In the genomic region with DNA sequence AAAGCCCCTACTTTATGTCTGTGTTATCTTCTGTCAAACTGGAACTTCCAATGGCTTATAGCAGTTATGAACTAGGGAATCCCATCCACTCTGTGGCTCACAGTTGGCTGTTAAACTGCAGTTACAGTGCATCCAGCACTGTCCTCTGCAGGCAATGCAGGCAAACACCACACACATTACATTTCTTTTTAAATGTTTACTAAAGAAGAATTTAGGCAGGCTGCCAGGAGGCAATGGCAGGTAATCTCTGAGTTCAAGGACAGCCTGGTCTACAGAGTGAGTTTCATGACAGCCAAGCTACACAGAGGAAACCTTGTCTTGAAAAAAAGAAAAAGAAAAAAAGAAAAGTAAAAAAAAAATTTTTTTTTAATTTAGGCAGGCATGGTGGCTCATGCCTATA, we compare ENCODE assay signal across 18 mouse cellular contexts. TPM values are rescaled to one million over a fixed set of nuclear protein-coding genes. Genes with fewer than 3 reads are reported as not detected.
DNase-seq lines count a peak whose midpoint lies in the region; ATAC-seq and TF ChIP-seq lines count a peak whose summit lies in the region.
"Had no signal": no experiment of that assay in that cellular context is flagged by ENCODE, and none has a peak within 500 bp of the region (broad histone marks: within the 10 kb centered on the region; RNA-seq: fewer than 3 reads in every experiment).

No protein-coding gene starts in this region.

- H3K36me3 ChIP-seq in liver, adult 2 months (ENCODE audit: control insufficient read depth, insufficient read depth, low read length), result peaks cover 20% of the 10 kb centered on the region
- peaks cover 10% of the 10 kb centered on the region; the same call in 1 of the 2 replicates for H3K36me3 ChIP-seq in intestine, postnatal 0 days (ENCODE audit: control insufficient read depth, insufficient read depth)

- peak; percentile 79 for DNase-seq in heart, adult 11 months
- no peak for DNase-seq in heart, postnatal 25 days (ENCODE audit: low spot score)
- peak; percentile 82 for DNase-seq in liver, adult 2 months (ENCODE audit: extremely low read depth, low read depth, low spot score)
- DNase-seq in liver, result no peak
- peak; percentile 3 for DNase-seq in lung, postnatal 36 days
- DNase-seq in lung, adult 2 months, result no peak
- DNase-seq in embryo, embryonic 10 days (ENCODE audit: low spot score), result no peak
- DNase-seq: cerebellum, adult 11-12 months; cerebellum, adult 9-11 months; cerebellum, postnatal 36 days; forebrain, postnatal 0 days; gastrocnemius, postnatal 14 days; heart, postnatal 36 days had no signal

- H3K9ac ChIP-seq in liver, adult 2 months (ENCODE audit: low read depth, low read length), result no peak overlapping the region
- no peak overlapping the region for H3K9ac ChIP-seq in intestine, postnatal 0 days (ENCODE audit: low read depth, low read length)
- H3K9ac ChIP-seq: forebrain, embryonic 13.5 days; forebrain, postnatal 0 days; heart, embryonic 12.5 days; hindbrain, embryonic 15.5 days had no signal

- no peak overlapping the region for H3K4me2 ChIP-seq in intestine, postnatal 0 days (replicated peaks; ENCODE audit: low read depth)
- H3K4me2 ChIP-seq: forebrain, embryonic 13.5 days; heart, embryonic 12.5 days; hindbrain, embryonic 15.5 days had no signal

- TF ChIP-seq CTCF in liver, adult 2 months (IDR thresholded peaks at IDR 0.05; ENCODE audit: low read depth, low read length), result no peak
- TF ChIP-seq CTCF in lung, adult 2 months (IDR thresholded peaks at IDR 0.05; ENCODE audit: insufficient read depth, low read length), result no peak
- peak; percentile 18; the same call in 1 of the 2 replicates for TF ChIP-seq CTCF in intestine, postnatal 0 days (IDR thresholded peaks at IDR 0.05; ENCODE audit: low read depth)

- TF ChIP-seq POLR2A in liver, adult 2 months (IDR thresholded peaks at IDR 0.05; ENCODE audit: extremely low read depth, insufficient read depth, low read length), result no peak
- TF ChIP-seq POLR2A in lung, adult 2 months (IDR thresholded peaks at IDR 0.05; ENCODE audit: borderline replicate concordance, extremely low read depth, low read depth, low read length), result no peak

- no peaks in the 10 kb centered on the region for H3K9me3 ChIP-seq in intestine, postnatal 0 days (ENCODE audit: control insufficient read depth)
- H3K9me3 ChIP-seq: embryonic facial prominence, embryonic 10.5 days; forebrain, embryonic 13.5 days; heart, embryonic 12.5 days; hindbrain, embryonic 15.5 days had no signal

- H3K79me2 ChIP-seq in liver, adult 2 months (ENCODE audit: control insufficient read depth, insufficient read depth, low read length), result peaks cover 2% of the 10 kb centered on the region; the same call in 1 of the 2 replicates

- H3K4me1 ChIP-seq in liver, adult 2 months (ENCODE audit: control insufficient read depth, insufficient read depth, low read length), result peaks cover 8% of the 10 kb centered on the region
- no peaks in the 10 kb centered on the region; the same call in 1 of the 2 replicates for H3K4me1 ChIP-seq in lung, adult 2 months (ENCODE audit: control insufficient read depth, insufficient read depth, low read length)
- H3K4me1 ChIP-seq in intestine, postnatal 0 days (replicated peaks; ENCODE audit: control insufficient read depth, insufficient read depth, low read length), result no peaks in the 10 kb centered on the region
- H3K4me1 ChIP-seq: embryonic facial prominence, embryonic 10.5 days; forebrain, embryonic 13.5 days; hindbrain, embryonic 15.5 days had no signal

- no peaks in the 10 kb centered on the region for H3K27me3 ChIP-seq in liver, adult 2 months (ENCODE audit: control insufficient read depth, insufficient read depth, low read length)
- H3K27me3 ChIP-seq in intestine, postnatal 0 days (replicated peaks; ENCODE audit: control insufficient read depth, insufficient read depth, low read length), result no peaks in the 10 kb centered on the region
- H3K27me3 ChIP-seq: forebrain, embryonic 13.5 days; heart, embryonic 12.5 days; hindbrain, embryonic 15.5 days had no signal

- intact Hi-C loops in heart, postnatal 25 days (cut with DNase I), result no loop called here

- no peak overlapping the region for H3K4me3 ChIP-seq in liver, adult 2 months (ENCODE audit: insufficient read depth, low read depth, low read length)
- H3K4me3 ChIP-seq in lung, adult 2 months (replicated peaks; ENCODE audit: extremely low read depth, low read depth, low read length), result no peak overlapping the region
- no peak overlapping the region for H3K4me3 ChIP-seq in intestine, postnatal 0 days (ENCODE audit: low read depth, low read length)
- H3K4me3 ChIP-seq: embryonic facial prominence, embryonic 10.5 days; forebrain, embryonic 13.5 days; heart, embryonic 12.5 days; hindbrain, embryonic 15.5 days had no signal

- no peak for ATAC-seq in intestine, postnatal 0 days
- ATAC-seq: forebrain, embryonic 13.5 days; forebrain, postnatal 0 days had no signal

- no peak overlapping the region for H3K27ac ChIP-seq in liver, adult 2 months (replicated peaks; ENCODE audit: insufficient read depth, low read depth, low read length)
- no peak overlapping the region for H3K27ac ChIP-seq in intestine, postnatal 0 days (ENCODE audit: low read depth, low read length)
- H3K27ac ChIP-seq: embryonic facial prominence, embryonic 10.5 days; forebrain, embryonic 13.5 days; hindbrain, embryonic 15.5 days had no signal

RNA-seq across cellular contexts. Expression of a gene that starts 14.8 kb away (rescaled TPM):
- 10 to 100 TPM; 35.3 to 44.0 TPM for total RNA-seq in heart, postnatal 25 days (2021)
- 29.6 and 32.7 TPM in 2 replicates for total RNA-seq in liver, adult 2 months (2014; rRNA removed)
- polyA plus RNA-seq in liver, adult 2 months (2012; rRNA removed), result 39.5 and 52.6 TPM in 2 replicates
- 71.0 and 80.8 TPM in 2 replicates for polyA plus RNA-seq in lung, adult 2 months (2012; rRNA removed)
- 21.0 and 21.2 TPM in 2 replicates for polyA plus RNA-seq in intestine, postnatal 0 days (2015; fragmentation: Nextera tagmentation; extraction: Ambion mirVana)

RNA-seq across cellular contexts. Expression of a gene that starts 55.9 kb away (rescaled TPM):
- 1 to 10 TPM; 4.6 to 6.4 TPM for total RNA-seq in heart, postnatal 25 days (2021)
- total RNA-seq in liver, adult 2 months (2014; rRNA removed), result 23.9 and 33.7 TPM in 2 replicates
- 34.9 and 39.6 TPM in 2 replicates for polyA plus RNA-seq in liver, adult 2 months (2012; rRNA removed)
- 11.4 and 17.5 TPM in 2 replicates for polyA plus RNA-seq in lung, adult 2 months (2012; rRNA removed)
- polyA plus RNA-seq in intestine, postnatal 0 days (2015; fragmentation: Nextera tagmentation; extraction: Ambion mirVana), result 54.8 and 60.3 TPM in 2 replicates

Comparison
In these comparisons a context has a peak if more than half of its experiments do, and no peak if none do; other contexts are left out.
1. DNase-seq: peak in heart, adult 11 months (single experiment), liver, adult 2 months (single experiment) and lung, postnatal 36 days (single experiment); none in heart, postnatal 25 days (single experiment), liver (single experiment), lung, adult 2 months (single experiment) and embryo, embryonic 10 days (single experiment).